Mouse (Mus musculus): ENCODE measurements at regions not wholly inside any gene's neighbourhood (a gene's known extent, or its start where the extent isn't known, plus 50 kb on each side); places are given as distances from the start of the nearest gene placed in this dataset. TPM values are rescaled to one million over a fixed set of nuclear protein-coding genes. Genes with fewer than 3 reads are reported as not detected.

DNA sequence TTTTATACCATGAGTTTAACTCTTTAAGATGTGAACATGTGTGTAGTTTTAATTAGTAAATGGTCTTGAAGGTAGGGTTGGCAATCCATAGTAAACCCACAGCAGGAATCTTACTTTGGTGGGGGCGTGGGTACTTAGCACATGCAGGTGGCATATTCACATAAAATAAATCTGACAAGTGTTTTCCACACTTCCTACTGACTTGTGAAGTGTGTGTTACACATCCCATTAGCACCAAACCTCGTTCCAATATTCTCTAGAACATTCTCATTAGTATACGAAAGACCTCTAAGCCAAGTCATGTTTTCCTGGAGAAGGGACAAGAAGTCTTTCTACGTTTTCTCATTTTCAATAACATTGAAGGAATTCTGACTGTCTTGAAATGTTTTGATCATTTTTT is 529.7 kb downstream of the Tecrl start:
- no peaks in the 10 kb centered on the region for H3K4me1 ChIP-seq (ENCODE audit: control insufficient read depth, insufficient read depth)
- WGBS, result 61% methylated on average over 4 of the region's 4 CpGs
- DNase-seq (ENCODE audit: low spot score) (no peak), ATAC-seq (ENCODE audit: insufficient read depth, low read depth) (no peak)
- no peak overlapping the region for H3K4me3 ChIP-seq (ENCODE audit: low read depth, low read length)
- H3K9me3 ChIP-seq (replicated peaks; ENCODE audit: control insufficient read depth, low read length), result no peaks in the 10 kb centered on the region
- H3K27ac ChIP-seq (ENCODE audit: low read depth), result no peak overlapping the region
- TF ChIP-seq CTCF (IDR thresholded peaks at IDR 0.05; ENCODE audit: low read depth), result no peak
- TF ChIP-seq EP300 (IDR thresholded peaks at IDR 0.05; ENCODE audit: low read depth), result no peak
- no peaks in the 10 kb centered on the region for H3K27me3 ChIP-seq (ENCODE audit: control insufficient read depth, insufficient read depth, low read length)
- no peak overlapping the region for H3K4me2 ChIP-seq (ENCODE audit: low read depth, low read length)
- H3K36me3 ChIP-seq (replicated peaks; ENCODE audit: control insufficient read depth, insufficient read depth, low read length), result no peaks in the 10 kb centered on the region
- H3K9ac ChIP-seq (replicated peaks; ENCODE audit: low read depth, low read length), result no peak overlapping the region

DNA sequence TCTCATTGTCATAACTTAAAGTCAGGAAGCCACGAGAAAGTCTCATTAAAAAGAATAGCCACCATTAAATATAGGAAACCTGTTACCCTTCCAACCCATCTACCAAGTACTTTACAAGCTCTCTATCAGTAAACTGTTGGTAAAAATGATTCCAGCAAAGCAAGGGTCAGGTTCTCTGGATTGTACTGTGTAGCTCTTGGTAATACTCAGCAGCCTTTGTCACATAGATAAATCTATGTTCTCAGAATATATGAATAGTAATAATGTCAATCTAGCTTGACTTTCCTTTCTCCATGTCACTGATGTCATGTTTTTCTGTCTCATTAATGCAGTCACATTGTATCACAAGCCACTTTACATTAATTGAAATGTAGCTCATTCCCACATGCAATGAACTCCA is 561.8 kb downstream of the Tecrl start:
- Histone ChIP-seq H3K4me1 (ENCODE audit: control insufficient read depth, insufficient read depth) (no peaks in the 10 kb centered on the region), H3K36me3 (replicated peaks; ENCODE audit: control insufficient read depth, insufficient read depth, low read length) (no peaks in the 10 kb centered on the region), H3K9ac (replicated peaks; ENCODE audit: low read depth, low read length) (no peak overlapping the region), H3K27ac (ENCODE audit: low read depth) (no peak overlapping the region), H3K4me3 (ENCODE audit: low read depth, low read length) (no peak overlapping the region), H3K4me2 (ENCODE audit: low read depth, low read length) (no peak overlapping the region), H3K9me3 (replicated peaks; ENCODE audit: control insufficient read depth, low read length) (no peaks in the 10 kb centered on the region), H3K27me3 (ENCODE audit: control insufficient read depth, insufficient read depth, low read length) (no peaks in the 10 kb centered on the region)
- 61% methylated on average over 1 of the region's 1 CpGs for WGBS
- ATAC-seq (ENCODE audit: insufficient read depth, low read depth), result no peak
- no peak for DNase-seq (ENCODE audit: low spot score)
- TF ChIP-seq EP300 (IDR thresholded peaks at IDR 0.05; ENCODE audit: low read depth) (no peak), CTCF (IDR thresholded peaks at IDR 0.05; ENCODE audit: low read depth) (no peak)

MicroRNAs in the stretch of these regions (microRNA counts, 519-probe panel; counts per million panel counts)
- microRNA mmu-miR-1187, result not detected

Small RNA genes lying in the stretch of these regions (microRNA-seq; reads per million reads assigned to microRNA genes)
- not detected for gene Mir1187

All from heart, postnatal 0 days (tissue).